In genomic region chr4:22476967-22477710, GRCm38 (mm10) we compare ENCODE assay signal across 8 mouse cellular contexts. TPM values are rescaled to one million over a fixed set of nuclear protein-coding genes. Genes with fewer than 3 reads are reported as not detected.
DNase-seq lines count a peak whose midpoint lies in the region; ATAC-seq and TF ChIP-seq lines count a peak whose summit lies in the region.

No protein-coding gene starts in this region.

- DNase-seq in heart, postnatal 4 days, result no peak
- DNase-seq in ES-CJ7 (ENCODE audit: low read depth, low spot score), result peak; percentile 78
- DNase-seq in embryo, embryonic 9.5 days (ENCODE audit: extremely low spot score), result peak; percentile 78
- peak; percentile 37 for DNase-seq in stomach, postnatal 0 days (ENCODE audit: low spot score)

- peak overlapping the region; percentile 50 for H3K4me3 ChIP-seq in heart, embryonic 13.5 days
- peak overlapping the region; percentile 51 for H3K4me3 ChIP-seq in hindbrain, embryonic 16.5 days (ENCODE audit: low read length)
- H3K4me3 ChIP-seq in stomach, postnatal 0 days (ENCODE audit: low read depth, low read length), result peak overlapping the region; percentile 12; the same call in 1 of the 2 replicates

- H3K36me3 ChIP-seq in heart, embryonic 13.5 days, result no peaks in the 10 kb centered on the region
- H3K36me3 ChIP-seq in hindbrain, embryonic 16.5 days (ENCODE audit: control insufficient read depth, insufficient read depth, low read length), result no peaks in the 10 kb centered on the region
- H3K36me3 ChIP-seq in stomach, postnatal 0 days (ENCODE audit: control insufficient read depth, insufficient read depth, low read length), result no peaks in the 10 kb centered on the region

- no peak for TF ChIP-seq EP300 in stomach, postnatal 0 days (optimal IDR thresholded peaks at IDR 0.05)

- peaks cover 80% of the 10 kb centered on the region for H3K27me3 ChIP-seq in heart, embryonic 13.5 days (replicated peaks)
- H3K27me3 ChIP-seq in hindbrain, embryonic 16.5 days (replicated peaks; ENCODE audit: control insufficient read depth, insufficient read depth, low read length), result 0 out of 2 replicates have a peak, but pooled peaks cover 3% of the 10 kb centered on the region
- H3K27me3 ChIP-seq in stomach, postnatal 0 days (ENCODE audit: control insufficient read depth, insufficient read depth, low read length), result peaks cover 15% of the 10 kb centered on the region; the same call in 1 of the 2 replicates

- no peak for ATAC-seq in heart, embryonic 13.5 days (ENCODE audit: extremely low read depth, insufficient number of reproducible peaks, low FRiP score, low TSS enrichment)
- ATAC-seq in hindbrain, embryonic 16.5 days, result peak; percentile 82
- ATAC-seq in megakaryocyte progenitor cell, adult 5-6 weeks (replicated peaks; ENCODE audit: poor library complexity), result 0 out of 2 replicates have a peak, but pooled peaks have one; percentile 29
- ATAC-seq in stomach, postnatal 0 days (ENCODE audit: low FRiP score, low TSS enrichment), result no peak
- ATAC-seq in erythroid progenitor cell, adult 5-6 weeks (replicated peaks; ENCODE audit: low FRiP score, poor library complexity, severe bottlenecking), result no peak

- H3K27ac ChIP-seq in heart, embryonic 13.5 days (replicated peaks), result no peak overlapping the region
- H3K27ac ChIP-seq in hindbrain, embryonic 16.5 days (ENCODE audit: low read depth, low read length), result peak overlapping the region; percentile 82
- no peak overlapping the region for H3K27ac ChIP-seq in stomach, postnatal 0 days (replicated peaks)

- peak overlapping the region; percentile 37 for H3K9ac ChIP-seq in heart, embryonic 13.5 days
- peak overlapping the region; percentile 70 for H3K9ac ChIP-seq in hindbrain, embryonic 16.5 days (ENCODE audit: low read depth, low read length)
- no peak overlapping the region; the same call in 1 of the 2 replicates for H3K9ac ChIP-seq in stomach, postnatal 0 days (ENCODE audit: low read length)

- TF ChIP-seq CTCF in stomach, postnatal 0 days (IDR thresholded peaks at IDR 0.05; ENCODE audit: low read depth), result peak; percentile 83

- WGBS in heart, embryonic 13.5 days, result under 1% methylated on average over 23 of the region's 23 CpGs
- under 1% methylated on average over 23 of the region's 23 CpGs for WGBS in hindbrain, embryonic 16.5 days
- under 1% methylated on average over 22 of the region's 23 CpGs for WGBS in stomach, postnatal 0 days

- H3K4me1 ChIP-seq in heart, embryonic 13.5 days, result peaks cover 15% of the 10 kb centered on the region; the same call in 1 of the 2 replicates
- H3K4me1 ChIP-seq in hindbrain, embryonic 16.5 days (ENCODE audit: control insufficient read depth, insufficient read depth, low read depth, low read length), result peaks cover 23% of the 10 kb centered on the region
- no peaks in the 10 kb centered on the region for H3K4me1 ChIP-seq in stomach, postnatal 0 days (replicated peaks; ENCODE audit: control insufficient read depth, insufficient read depth)

- no peaks in the 10 kb centered on the region for H3K9me3 ChIP-seq in heart, embryonic 13.5 days
- no peaks in the 10 kb centered on the region for H3K9me3 ChIP-seq in hindbrain, embryonic 16.5 days (ENCODE audit: control insufficient read depth, low read length)
- H3K9me3 ChIP-seq in stomach, postnatal 0 days (ENCODE audit: control insufficient read depth, low read length), result no peaks in the 10 kb centered on the region

- H3K4me2 ChIP-seq in heart, embryonic 13.5 days, result peak overlapping the region; percentile 77
- peak overlapping the region; percentile 86 for H3K4me2 ChIP-seq in hindbrain, embryonic 16.5 days (ENCODE audit: low read length)
- peak overlapping the region; percentile 32 for H3K4me2 ChIP-seq in stomach, postnatal 0 days (replicated peaks; ENCODE audit: low read depth)

RNA-seq across cellular contexts. Expression of gene Pou3f2, which starts 11.0 kb away (rescaled TPM):
- 0.04 TPM in 2 replicates for polyA plus RNA-seq in heart, embryonic 13.5 days (2015; fragmentation: Nextera tagmentation; extraction: Ambion mirVana)
- total RNA-seq in heart, postnatal 4 days (2021), result not detected
- polyA plus RNA-seq in hindbrain, embryonic 16.5 days (2015; fragmentation: Nextera tagmentation; extraction: Ambion mirVana), result 15.3 and 18.5 TPM in 2 replicates
- total RNA-seq in megakaryocyte progenitor cell, adult 5-6 weeks (2015), result not detected in 2 replicates
- not detected in 2 replicates for total RNA-seq in megakaryocyte progenitor cell, adult 5-6 weeks (2017)
- polyA plus RNA-seq in stomach, postnatal 0 days (2015; fragmentation: Nextera tagmentation; extraction: Ambion mirVana), result 0.02 TPM in 1 of 2 replicates, not detected in the other
- total RNA-seq in erythroid progenitor cell, adult 5-6 weeks (2015; ENCODE audit: low replicate concordance), result not detected in 2 replicates
- not detected in 2 replicates for total RNA-seq in erythroid progenitor cell, adult 5-6 weeks (2017; ENCODE audit: low replicate concordance)

Comparison
In these comparisons a context has a peak if more than half of its experiments do, and no peak if none do; other contexts are left out.
1. ATAC-seq: peak in hindbrain, embryonic 16.5 days (single experiment) and megakaryocyte progenitor cell, adult 5-6 weeks (single experiment); none in heart, embryonic 13.5 days (single experiment), stomach, postnatal 0 days (single experiment) and erythroid progenitor cell, adult 5-6 weeks (single experiment).
2. H3K4me2 ChIP-seq: peak in every context shown above with its lines; median percentile 86 in hindbrain, embryonic 16.5 days; 77 in heart, embryonic 13.5 days; 32 in stomach, postnatal 0 days.
3. Peak in every context shown above with its lines, with median percentiles within 50 percentile points of each other: H3K4me3 ChIP-seq.